Mouse (Mus musculus): ENCODE measurements around the gene Vti1a.

Vti1a gene

DNA sequence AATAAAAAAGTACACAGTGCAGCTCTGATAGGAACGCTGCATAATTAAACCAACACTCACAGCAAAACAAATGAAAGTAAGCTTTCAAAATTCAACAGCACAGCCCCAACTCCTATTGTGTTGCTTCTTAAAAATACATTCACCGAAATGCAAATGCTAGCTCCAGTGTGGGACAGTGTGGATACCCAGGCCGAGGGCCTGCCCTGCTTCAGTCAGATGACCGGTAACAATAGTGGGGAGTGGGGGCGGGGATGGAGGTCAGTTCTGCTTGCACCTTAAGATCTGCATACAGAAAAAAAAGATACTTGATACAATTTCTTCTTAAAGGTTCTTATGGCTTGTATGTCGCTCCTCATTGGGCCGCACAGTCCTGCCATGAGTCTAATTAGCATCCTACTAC lies 65.2 kb downstream of the Vti1a start:
- no peak for DNase-seq

DNA sequence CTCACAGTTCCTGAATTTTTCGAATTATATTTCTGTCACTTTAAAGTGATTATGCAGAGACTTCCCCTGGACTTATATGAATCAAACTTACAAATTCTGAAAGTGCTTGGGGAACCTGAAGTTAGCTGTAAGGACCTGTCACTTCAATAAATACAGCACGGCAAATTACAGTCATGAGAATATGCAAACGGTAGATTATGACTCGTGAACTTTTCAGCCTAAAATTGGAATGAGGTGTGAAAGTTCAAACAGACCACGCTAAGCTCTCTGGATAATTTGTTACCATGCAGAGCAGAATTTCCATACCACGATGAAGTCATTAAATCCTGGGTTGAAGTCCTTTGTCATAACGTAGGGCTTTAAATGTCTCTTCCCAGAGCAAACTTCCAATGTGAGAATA lies 66.7 kb downstream of the Vti1a start:
- no peak for DNase-seq

DNA sequence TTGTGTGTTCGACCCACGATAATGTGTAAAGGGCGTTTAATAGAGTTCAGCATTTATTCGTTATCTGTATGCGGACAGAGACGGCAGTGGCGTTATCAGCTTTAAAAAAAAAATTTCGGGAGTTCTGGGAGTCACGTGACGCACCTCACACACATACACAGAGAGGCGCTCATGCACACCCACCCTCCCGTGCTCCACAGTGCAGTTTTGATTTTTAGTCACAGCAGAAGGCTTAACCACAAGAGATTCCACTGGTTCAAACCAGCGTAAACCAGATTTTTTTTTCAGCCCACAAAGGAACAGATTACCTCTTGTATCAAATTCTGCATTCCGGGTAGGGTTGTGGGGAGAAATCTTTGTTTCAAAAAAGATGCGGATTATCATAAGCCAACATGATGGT lies 68.5 kb downstream of the Vti1a start:
- DNase-seq = no peak

DNA sequence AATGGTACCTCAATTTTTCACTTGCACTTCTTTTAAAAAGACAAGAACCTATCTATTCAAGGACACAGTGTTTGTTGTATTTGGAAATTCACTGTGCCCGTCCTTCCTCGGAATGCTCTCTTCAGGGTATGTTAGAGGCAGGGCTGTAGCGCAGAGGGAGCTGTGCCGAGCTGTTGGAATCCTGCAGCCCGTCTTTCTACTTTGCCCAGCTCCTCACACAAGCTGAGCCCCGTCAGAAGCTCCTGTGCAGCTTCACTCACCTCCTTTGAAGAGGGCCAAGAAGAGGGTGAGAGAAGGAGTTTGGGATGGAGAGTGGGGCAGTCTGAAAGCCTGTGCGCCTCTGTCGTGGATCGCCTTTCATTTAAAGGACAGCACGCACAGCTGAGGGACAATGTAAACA lies 72.9 kb downstream of the Vti1a start:
- no peak for DNase-seq

GRCm38 (mm10) chr19:55390323-55390722 lies 74.2 kb downstream of the Vti1a start:
- DNase-seq = no peak

GRCm38 (mm10) chr19:55401638-55402037 lies 85.5 kb downstream of the Vti1a start:
- DNase-seq = no peak

DNA sequence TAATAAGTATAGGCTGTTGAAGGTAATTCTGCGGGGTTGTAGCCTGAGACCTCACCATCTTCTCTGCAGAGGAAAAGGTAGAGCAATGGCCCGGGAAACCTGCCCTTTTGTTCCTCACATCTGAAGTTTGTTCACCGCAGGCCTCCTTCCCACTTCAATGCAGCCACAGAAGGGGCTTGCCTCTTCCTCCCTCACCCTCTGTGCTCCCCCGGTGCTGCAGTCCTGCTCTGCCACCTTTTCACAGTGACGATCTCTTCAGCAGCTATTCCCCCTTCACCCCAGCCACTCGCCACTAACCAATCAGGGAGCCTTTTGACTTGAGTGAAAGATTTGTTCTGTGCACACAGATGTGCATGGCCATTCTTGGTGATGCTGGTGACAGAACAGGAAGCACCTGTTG lies 92.4 kb downstream of the Vti1a start:
- DNase-seq = no peak

GRCm38 (mm10) chr19:55411415-55411814 lies 95.3 kb downstream of the Vti1a start:
- no peak for DNase-seq

GRCm38 (mm10) chr19:55411894-55412293 lies 95.8 kb downstream of the Vti1a start:
- DNase-seq = no peak

DNA sequence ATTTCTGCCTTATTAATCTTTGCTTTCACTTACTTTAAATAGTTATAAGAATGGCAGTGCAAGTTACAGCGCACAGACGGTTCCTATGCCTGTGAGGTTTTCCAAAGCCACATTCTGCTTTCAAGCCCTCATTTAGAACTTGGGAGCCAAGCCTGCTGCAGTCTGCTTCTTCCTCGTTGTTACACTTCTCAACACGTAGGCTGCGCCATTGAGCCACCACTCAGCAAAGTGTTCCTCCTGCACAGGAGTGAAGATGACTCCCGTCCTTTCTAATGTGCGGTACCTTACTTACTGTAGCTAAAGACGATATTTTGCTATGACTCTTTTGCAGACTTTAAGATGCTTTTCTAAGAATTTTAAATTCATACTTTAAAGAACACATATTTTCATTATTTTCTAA lies 98.0 kb downstream of the Vti1a start:
- peak; percentile 48 to 68 for DNase-seq

DNA sequence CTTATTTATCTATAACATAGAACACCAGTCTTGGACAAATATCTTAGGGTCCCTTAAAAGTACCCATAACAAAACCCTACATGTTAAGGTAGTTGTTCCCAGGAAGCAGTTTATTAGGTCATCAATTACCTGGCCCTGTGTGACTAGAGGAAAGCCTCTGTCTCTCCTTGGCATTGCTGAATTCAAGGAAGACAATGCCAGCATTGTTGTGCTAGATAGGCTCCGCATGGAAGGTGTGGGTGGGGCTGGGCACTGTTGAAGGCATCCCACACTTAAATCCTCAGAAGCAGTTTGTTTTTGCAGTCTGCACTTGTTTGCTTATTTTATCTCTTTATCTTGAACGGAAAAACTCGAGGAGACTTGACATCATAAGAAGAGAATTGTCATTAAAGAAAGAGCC lies 102.7 kb downstream of the Vti1a start:
- no peak for DNase-seq

DNA sequence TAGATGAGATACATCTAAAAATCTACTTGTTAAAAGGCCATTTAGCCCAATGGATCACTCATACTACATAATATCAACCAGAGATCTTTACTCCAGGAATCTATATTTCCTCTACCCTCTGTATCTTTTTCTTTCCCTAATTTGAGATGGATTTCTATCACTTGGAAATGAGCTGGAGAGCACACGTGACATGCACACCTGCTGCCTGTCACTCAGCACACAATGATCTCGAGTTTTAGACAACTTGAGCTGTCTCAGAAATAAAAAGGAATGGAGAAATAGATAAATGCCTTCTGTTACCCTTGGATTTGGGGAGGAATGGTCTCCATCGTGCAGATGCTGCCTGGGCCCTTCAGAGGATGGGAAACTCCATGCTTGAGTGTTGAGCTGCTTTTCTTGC lies 103.9 kb downstream of the Vti1a start:
- DNase-seq = no peak

DNA sequence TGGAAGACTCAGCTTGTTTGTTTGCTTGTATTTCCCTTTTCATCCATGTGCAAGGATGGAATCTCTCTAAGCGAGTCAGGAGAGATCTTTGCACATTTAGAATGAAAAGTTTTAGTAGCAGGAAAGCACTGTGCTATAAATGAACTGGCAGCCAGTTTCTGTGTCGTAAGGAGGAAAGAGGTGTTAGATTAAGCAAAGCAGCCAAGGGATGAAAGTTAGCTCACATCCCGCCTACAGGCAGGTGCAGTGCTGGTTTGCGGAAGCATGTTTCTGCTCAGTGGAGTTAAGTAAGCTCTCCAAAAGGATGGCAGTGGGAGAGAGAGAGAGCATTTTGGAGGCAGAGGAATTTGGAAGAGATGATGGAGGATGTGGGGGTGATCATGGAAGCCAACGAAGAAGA lies 105.7 kb downstream of the Vti1a start:
- no peak for DNase-seq

- DNase-seq = no peak
These were observed 106.4 kb downstream of the Vti1a start for GRCm38 (mm10) chr19:55422311-55423064.

GRCm38 (mm10) chr19:55423065-55423716 lies 107.1 kb downstream of the Vti1a start:
- DNase-seq = no peak

- DNase-seq = peak; percentile 83 to 93
These were observed 107.9 kb downstream of the Vti1a start for GRCm38 (mm10) chr19:55423952-55424351.

- peak in 1 of 2 experiments; percentile 21 for DNase-seq
These were observed 108.4 kb downstream of the Vti1a start for GRCm38 (mm10) chr19:55424507-55424906.

GRCm38 (mm10) chr19:55440306-55440705 lies 124.2 kb downstream of the Vti1a start:
- no peak for DNase-seq

DNA sequence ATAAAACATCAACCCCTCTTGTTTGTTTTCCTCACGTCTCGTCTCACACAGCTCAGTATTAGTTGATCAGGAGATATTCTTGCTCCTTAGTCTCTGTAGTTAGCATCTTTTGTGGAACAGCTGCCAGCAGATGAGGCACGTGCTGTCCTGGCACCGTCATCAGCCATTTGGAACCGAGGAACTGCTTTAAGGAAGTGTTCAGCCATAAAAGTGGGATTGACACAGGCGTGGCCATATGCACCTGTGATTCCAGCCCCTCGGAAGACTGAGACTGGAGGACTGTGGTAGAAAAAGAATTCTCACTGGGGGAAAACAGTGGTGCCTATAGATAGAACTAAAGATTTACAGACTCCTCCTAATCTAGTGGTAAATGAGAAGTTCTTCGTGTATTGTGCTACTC lies 127.5 kb downstream of the Vti1a start:
- no peak for DNase-seq

- DNase-seq = peak in 1 of 2 experiments; percentile 27
These were observed 133.0 kb downstream of the Vti1a start for GRCm38 (mm10) chr19:55449084-55449483.

DNA sequence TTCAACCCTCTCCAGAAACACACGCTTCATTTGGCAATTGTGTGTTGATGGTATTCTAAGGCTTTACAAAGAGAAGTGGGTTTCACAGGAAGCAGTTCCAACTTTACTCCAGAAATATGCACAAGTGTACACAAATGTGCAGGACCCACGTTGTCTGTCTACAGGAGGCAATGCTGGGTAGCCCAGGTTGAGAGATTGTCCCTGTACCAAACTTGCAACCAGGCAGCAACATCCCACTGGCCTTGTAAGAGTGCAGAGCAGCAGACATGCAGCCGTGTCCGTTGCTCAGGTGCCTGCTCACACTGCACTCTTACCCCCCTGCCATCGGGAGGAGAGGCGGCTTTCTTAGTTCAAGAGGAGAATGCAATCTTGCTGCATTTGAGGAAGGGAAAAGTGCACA lies 133.4 kb downstream of the Vti1a start:
- no peak for DNase-seq

- no peak for DNase-seq
These were observed 140.4 kb downstream of the Vti1a start for GRCm38 (mm10) chr19:55456325-55457091.

DNA sequence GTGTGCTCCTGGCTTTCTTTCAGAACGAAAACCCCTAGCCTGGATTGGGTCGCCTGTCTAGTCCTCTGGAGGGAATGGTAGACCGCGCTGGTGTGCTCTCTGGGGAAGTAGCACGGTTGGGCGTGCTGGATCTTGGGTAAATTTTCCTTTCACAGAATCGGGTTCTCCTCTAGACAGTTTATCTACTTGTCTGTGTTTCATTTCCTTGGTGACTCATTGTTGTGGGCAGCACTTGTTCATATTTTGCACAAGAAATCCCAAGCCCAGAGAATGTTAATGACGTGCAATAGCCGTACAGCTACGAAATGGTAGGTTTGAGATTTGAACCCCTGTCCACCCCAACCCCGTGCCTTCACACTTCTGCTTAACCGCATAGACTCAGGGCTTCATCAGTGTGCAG lies 145.9 kb downstream of the Vti1a start:
- DNase-seq = no peak

DNA sequence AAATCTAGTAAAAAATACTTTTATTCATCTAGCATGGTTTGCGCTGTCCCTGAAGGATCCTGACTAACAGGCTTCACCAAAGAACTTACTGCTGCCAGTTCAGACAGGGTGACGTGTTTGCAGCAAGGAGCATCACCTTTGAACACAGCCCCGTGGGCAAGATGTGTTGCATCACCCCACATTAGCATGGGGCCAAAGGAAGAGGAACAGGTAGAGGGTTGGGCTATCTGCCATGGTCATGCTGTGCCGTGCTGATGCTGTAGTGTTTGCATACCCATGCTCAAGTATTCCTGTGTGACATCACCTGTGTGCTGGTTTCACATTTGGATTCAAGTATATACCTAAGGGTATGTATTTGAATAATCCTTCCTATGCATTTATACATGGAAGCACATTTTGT lies 147.6 kb downstream of the Vti1a start:
- no peak for DNase-seq
